Mouse (Mus musculus): ENCODE measurements at regions not wholly inside any gene's neighbourhood (a gene's known extent, or its start where the extent isn't known, plus 50 kb on each side); places are given as distances from the start of the nearest gene placed in this dataset.

DNA sequence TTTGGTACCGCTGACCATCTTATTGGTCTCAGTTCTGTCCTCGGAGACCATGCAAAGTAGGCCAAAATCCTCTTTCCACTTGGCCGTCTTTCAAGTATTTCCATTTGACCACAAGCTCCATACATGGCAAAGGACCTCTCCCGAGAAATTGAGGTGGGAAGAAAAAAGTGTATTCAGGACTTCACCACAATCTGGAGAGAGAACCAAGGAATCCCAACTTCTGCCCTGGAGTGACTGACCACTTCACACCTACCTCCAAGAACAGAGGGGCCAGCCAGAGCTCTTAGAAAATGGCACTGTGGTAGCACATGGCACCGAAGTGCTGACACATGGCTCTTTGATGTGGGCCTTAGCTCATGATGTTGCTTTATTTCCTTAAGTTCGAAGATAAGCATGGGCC, 105.9 kb upstream of the Bcl6 start:
- DNase-seq (ENCODE audit: low read depth, low spot score), result no peak

DNA sequence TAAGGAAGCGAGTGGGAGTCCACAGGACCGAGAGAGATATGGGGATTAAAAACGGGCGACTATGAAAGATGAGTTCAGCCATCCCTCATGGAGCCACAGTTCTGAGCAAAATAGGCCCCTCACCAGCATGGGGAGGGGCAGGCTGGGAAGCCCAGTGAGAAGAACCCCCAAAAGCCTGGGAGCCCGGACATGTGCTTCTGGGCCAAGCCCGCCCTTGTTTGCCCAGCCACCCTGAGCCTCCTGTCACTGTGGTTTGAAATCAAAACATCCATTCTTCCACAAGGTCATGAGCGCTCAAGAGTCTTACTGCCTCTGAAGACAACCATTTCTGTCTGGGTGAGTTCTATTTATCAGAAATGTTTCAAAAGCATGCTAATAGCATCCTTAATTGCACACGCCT, 105.0 kb upstream of the Bcl6 start:
- no peak for DNase-seq (ENCODE audit: low read depth, low spot score)

DNA sequence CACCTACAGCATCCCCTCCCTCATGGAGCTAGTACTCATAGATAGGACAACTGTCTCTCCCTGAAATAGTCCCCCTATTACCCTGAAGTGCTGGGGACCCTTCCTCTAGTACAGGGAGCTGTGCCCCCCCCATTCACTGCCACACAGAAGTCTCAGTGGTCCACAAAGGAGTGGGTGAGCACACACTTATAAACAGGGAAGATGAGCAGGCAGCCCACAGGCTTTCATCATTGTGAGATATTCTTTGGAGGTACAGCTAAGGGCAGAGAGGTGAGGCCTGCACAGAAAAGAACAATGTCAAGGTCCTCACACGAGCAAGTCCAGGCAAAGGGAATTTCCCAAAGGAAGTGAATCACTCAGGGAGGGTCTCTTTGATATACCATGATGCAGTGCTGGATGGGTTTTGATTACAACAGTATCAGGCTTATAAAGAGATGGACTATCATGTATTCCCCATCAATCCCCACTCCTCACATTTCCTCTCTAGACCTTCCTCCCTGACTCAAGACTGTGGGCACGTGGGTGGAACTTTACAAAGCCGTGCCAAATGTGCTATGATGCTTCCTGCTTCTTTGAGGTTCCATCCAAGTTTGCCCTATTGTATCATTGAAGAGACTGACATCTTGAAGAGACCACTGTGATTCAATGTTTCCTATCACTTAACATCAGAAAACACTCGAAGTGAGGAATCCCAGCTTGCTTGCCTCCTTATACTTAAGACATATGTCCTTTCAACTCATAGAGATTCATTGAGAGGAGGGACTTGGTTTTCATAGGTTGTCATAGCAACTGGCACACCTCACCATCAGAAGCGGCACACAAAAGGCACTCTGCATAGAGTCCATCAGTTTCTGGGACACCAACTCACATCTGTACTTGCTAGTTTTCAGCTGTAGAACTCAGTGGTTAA, 104.2 kb upstream of the Bcl6 start:
- DNase-seq (ENCODE audit: low read depth, low spot score), result peak; percentile 17

DNA sequence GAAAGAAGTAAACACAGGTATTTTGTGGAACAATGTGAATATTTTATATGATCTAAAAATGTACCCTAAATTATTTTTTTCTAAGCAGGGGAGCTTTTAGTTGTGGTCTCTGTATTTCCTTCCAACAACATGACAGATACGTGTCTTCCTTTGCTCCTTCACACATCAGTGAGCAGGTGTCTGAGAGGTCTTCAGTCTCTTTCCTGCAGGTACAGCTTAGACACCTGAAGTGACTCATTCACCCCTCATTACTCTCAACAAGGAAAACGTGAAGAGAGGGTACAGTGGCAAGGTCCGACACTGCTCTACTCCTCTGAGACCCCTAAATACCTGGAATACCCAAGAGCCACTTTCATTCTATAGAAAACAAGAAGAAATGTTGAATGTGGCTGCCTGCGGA, 103.5 kb upstream of the Bcl6 start:
- no peak for DNase-seq (ENCODE audit: low read depth, low spot score)

DNA sequence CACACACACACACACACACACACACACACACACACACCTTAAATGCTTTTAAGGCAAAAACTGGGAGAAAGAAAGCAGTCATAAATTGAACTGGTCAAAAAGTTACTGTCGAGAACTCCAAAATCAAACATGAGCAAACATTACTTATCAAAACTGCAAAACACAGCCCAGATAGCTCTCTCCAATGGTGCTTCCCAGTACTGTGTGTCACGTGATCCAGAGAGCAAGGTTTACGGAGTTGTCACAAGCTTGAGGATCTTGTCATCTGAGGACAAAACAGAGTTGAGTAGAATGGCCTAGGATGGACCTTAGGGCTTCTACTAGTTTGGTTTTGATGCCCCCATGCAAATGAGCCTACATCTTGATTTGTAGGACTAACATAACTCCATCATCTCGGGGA, 102.3 kb upstream of the Bcl6 start:
- DNase-seq (ENCODE audit: low read depth, low spot score), result no peak

DNA sequence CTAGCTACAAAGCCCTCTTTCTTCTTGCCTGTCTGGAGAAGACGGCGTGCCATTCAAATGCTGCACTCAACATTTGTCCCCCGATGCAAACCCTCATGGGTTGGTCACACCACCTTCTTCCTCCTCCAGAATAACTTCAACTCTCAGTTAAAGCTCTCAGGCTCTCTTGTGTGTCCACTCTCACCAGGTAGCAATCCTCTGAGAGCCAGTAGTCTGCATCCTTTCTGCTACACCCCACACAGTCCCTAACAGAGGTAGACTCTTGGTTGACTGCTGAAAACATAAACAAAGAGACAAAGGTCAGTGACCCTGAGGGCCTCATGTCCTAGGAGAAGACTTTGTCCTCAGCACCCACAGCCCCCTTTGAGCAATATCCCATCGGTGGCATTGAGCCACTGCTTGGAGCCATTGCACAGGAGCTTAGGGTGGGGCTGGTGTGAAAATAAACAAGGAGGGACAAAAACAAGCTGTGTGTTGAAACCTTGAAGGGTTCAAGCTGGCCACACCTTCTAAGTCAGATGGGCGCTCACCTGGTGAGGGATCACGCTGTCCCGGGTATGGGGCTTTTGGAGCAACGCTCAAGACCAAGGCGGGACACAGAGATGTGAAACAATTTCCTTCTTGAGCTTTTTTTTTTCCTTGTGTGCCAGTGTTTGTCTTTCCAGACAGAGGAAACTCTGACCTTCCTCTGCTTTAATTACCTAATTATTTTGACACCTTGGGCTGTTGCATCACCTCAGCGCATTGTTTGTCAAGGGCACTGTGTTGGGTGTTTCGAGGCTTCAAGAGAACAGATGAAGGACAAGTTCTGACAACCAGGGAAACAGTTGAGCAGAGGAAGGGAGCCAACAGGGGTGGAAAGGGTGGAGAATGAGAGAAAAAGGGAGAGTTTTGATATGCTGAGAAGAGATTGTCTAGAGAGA, 101.4 kb upstream of the Bcl6 start:
- no peak for DNase-seq (ENCODE audit: low read depth, low spot score)

DNA sequence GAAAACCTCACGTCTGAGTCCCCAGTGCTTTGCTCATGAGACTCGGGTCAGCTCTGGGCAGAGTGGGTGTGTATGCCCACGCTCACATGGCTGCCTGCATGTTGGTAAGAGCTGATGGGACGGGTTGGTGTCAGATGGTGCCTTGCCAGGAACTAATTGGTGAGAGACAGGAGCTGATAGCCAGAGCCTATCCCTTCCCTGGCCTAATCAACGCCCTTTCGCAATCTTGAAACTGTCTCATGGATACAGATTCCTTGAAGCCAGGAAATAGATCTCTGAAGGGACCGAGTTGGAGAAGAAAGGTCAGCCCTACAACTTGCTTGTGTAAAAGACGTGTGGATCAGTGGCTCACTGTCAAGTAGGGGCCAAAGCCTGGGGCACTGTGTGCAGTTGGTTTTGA, 95.3 kb upstream of the Bcl6 start:
- no peak for DNase-seq (ENCODE audit: low read depth, low spot score)

DNA sequence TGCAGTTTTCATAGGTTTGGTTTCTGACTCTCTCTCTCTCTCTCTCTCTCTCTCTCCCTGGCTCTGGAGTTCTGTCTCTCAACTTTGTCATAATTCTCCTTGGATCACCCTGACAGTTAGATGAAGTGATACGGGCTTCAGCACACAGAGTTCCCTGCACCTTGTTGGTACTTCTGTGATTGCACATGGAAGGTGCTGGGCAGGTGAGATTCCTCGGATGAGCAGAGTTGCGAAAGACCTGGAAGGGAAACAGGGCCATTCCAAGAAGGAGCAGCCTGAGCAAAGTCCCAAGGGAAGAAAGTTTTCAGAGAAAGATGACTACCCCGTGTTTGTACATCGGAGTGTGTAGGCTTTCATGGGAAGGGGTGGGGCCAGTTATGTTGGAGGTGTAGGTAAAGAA, 91.8 kb upstream of the Bcl6 start:
- DNase-seq (ENCODE audit: low read depth, low spot score), result no peak

DNA sequence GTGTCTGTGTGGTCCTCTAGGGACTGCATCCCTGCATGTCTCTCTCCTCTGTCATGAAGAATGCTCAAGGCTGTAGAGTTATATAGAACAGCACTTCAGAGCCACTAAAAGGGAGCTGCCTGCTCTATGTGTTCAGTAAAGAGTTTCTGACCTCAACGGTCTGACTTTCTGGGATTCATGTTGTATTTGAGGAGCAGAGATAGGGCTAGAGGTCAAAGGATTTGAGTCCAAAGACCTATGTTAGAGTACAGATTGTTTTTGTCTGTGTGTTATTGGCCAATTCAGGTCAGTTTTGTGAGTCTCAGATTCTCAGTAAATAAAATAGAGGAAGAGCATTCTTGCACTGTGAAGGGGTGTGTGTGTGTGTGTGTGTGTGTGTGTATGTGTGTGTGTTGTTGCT, 90.0 kb upstream of the Bcl6 start:
- DNase-seq (ENCODE audit: low read depth, low spot score), result no peak

DNA sequence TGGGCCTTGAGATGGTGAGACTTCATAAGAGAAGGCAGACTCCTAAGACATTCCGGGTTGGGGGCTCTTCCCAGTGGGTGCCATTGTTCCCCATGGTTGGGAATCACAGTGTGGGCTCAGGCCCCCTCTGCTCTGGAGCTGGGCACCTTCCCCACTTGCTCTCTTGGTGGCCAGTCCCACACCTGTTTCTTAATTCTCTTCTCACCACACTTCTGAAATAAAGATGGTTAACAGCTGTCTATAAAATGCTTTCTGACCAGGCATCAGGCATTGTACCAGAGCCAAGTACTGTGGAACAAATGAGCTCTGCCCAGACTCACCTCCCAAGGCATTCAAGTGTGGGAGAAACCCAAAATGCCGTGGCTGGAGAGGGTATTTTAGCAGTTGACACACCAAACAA, 88.8 kb upstream of the Bcl6 start:
- DNase-seq (ENCODE audit: low read depth, low spot score), result no peak

DNA sequence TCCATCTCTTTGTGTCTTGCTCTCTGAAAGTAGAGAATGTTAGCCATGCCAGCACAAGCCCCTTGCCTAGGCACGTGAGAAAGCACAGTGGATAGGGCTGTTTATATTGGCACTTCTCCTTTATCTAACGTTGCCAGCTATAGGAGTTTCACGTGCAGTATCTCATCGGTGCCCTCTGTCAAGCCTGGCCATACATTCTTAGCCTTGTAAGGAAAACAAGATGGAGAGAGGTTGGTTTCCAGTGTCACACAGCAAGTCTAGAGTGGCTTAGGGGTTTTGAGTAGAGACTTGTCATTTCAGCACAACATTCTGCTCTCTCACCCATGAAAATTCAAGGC, 88.1 kb upstream of the Bcl6 start:
- no peak for DNase-seq (ENCODE audit: low read depth, low spot score)

DNA sequence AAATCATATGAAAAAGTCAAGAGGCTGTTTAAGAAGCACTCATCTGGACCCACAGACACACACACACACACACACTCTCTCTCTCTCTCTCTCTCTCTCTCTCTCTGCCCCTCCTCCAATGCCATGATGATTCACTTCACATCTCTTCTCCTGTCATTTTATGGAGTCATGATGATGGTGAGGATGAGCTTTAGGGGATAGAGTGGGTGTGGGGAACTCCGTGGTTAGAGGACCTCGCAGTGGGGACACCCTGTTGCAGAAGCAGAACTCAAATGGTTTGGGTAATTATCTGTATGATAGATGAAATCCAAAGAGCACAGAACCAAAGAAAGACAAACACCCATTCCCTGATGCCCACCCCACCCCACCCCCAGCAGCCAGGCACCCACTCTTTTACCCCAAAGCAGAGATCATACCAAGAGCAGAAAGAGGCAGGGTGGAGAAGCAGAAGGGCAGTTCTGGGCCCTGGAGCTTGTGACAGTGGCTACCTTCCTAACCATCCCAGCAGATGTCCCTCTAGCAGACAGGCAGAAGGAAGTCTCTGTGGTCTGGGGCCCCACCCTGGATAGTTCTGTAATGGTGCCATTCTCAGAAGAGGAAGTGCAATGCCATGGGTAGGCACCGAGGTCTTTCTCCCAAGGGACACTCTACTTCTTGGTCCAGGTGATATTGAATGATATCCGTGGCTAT, 87.6 kb upstream of the Bcl6 start:
- no peak for DNase-seq (ENCODE audit: low read depth, low spot score)

DNA sequence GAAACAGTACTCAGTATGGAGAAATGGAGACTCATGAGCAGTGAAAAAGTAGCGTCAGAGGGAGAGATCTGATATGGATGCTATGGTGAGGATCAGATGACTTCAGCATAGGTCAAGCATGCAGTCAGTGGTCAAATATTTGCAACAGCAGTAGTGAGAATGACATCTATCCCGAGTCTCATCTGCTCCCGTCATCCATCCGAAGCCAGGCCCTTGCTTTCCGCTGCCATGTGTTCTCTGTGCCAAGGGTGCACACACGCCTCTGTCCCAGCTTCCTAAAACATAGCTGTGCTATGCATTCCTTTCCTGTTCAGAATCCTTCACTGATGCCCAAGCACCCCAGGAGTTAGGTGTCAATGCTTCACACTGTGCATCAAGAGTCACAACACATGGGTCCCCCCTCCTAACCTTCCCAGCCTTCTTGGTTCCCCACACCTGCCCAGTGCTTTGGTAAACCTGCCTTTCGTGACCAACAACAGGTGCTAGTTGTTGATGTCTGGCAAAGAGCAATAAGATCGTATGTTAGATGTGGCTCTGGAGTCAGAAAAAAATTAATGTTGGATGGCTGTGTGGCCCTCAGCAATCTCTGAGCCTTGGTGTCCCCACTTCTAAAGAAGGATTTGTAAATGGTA, 85.1 kb upstream of the Bcl6 start:
- no peak for DNase-seq (ENCODE audit: low read depth, low spot score)

DNA sequence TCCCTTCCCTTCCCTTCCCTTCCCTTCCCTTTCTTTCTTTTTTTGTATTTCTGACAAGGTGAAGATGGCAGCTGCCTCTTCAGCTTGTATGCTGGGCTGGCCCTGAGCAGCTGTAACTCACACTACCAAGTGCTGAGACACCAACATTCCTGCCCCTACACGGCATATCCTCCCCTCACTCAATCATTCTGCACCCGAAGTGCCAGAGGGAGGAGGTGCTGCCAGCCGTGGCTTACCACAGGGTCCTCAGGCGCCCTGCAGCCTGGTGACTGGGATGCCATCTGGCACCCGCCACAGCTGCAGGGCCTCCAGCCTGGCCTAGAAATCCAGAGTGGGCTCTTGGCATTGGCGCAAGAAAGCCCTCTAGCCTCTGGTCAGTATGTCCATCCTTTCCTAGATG, 84.4 kb upstream of the Bcl6 start:
- DNase-seq (ENCODE audit: low read depth, low spot score), result no peak

DNA sequence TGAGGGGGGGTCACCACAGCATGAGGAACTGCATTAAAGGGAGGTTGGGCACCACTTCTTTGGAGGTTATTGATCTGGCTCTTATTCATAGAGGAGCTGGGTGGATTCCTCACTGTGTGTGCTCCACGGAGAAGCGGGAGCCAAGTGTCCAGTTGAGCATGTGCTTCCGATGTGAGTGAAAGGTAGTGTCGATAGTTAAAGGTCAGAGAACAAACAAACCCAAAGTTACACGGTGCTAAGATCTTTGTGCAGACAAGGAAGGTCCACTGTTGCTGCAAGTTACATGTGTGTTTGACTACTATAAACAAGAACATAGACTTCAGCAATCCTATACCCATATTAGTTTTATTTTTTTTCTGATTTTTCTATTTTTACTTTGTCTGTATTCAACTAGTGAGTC, 80.8 kb upstream of the Bcl6 start:
- no peak for DNase-seq (ENCODE audit: low read depth, low spot score)

DNA sequence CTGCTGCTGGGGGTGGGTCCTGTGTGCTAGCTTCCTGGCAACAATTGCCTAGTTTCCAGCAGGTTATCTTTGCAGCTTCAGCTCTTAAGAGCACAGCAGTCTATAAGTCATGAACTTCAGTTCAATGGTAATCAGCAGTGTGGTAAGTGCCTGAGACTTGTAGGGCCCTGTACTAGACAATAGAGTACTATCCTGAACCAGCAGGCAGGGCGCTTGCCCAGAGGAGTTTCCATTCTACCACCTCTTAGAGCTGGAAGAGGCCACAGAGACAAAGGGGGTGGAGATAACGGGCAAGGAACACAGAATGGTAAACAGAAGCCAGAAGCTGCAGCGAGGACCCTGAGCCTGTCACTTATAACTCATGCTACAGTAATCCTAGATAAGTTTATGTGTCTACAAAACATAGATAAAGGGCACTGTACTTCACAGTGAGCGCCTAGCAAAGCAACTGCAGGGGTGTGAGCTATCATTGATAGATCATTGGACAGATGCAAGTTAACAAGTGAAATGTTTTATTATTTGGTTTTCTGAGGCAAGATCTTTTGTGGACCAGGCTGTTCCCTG, 79.7 kb upstream of the Bcl6 start:
- DNase-seq (ENCODE audit: low read depth, low spot score), result no peak

DNA sequence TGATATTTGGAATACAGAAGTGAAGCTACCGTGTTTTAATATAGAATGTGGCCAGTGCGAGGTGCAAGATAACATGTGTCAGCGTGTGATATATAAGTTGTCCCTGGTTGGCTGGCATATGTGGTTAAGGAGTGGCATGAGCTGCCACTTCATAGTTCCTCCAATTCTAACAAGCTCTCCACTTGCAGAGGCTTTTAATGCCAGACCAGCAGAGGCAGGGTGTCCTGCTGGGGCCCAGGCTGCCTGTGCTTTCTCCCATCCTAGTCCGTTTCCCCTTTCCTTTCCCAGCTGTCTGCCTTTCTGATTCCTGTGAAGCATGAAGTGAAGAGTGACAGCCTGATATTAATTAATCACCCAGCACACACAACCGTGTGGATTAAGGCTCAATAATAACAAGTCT, 73.7 kb upstream of the Bcl6 start:
- no peak for DNase-seq (ENCODE audit: low read depth, low spot score)

DNA sequence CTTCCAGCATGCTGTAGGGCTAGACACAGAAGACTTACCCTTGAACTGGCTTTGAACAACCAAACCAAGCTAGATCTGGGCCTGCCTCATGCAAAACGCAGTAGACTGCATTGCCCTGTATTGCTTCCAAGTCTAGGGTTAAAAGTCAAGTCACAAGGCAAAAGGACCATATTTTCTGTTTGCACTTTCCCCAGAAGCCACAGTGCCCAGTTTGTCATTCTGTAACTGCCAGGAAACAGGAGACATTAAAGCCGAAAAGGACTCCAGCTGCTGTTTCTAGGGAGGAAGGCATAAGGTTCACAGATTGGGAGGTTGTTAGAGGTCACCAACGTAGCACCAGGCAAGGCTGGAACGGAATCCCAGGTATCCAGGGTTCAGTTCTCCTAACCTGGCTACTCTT, 72.8 kb upstream of the Bcl6 start:
- no peak for DNase-seq (ENCODE audit: low read depth, low spot score)

DNA sequence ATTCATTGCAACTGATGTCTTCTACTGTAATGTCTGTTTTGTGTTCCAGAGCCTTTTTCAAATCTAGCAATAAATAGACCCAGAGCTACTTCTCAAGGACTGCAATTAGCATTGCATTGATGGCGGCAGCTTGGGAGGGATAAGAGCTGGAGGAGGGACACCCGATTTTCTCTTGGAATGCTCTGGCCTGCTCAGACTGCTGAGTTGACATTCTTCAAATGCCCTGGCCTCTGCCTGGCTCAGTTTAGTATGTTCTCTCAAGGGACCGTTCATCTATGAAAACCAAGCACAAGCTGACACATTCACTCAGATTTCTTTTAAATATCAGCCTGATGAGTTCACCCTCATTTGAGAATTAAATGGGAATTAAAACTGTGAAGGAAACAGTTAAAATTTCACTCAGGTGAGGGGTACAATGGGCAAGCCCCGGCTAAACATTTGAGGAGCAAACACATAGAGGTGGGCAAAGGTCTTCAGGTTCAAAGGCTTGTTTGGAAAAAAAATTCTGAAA, 70.5 kb upstream of the Bcl6 start:
- DNase-seq (ENCODE audit: low read depth, low spot score), result peak; percentile 22

DNA sequence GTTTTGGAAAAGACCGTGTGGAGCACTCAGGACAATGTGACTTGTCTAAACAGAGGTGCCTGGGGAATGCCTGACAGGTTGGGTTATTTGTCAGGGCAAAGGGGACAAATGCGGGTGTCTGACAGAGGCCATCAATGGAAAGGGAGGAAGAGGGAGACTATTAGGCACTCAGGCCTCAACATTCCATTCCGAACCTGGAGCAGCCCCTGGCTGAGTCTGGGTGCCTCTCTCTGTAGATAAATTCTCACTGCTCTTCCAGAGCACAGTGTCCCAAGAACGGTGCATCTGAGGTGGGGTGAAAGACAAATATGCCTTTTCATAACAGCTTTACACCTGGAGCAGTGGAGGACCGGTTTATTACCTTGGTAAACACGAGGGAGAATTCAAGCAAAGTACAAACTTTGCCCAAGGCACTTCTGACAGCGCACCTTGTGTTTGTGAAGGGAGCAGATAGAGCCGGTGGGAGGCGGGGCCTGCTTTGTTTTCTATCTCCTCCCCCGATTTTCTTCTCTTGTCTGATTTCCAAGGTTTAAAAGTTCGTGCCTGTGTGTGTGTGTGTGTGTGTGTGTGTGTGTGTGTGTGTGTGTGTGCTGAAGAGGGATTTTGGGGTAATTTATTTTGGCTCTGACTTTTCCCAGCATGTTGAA, 68.4 kb upstream of the Bcl6 start:
- no peak for DNase-seq (ENCODE audit: low read depth, low spot score)

Data from brain, adult 2 months (tissue).